Mouse (Mus musculus) urinary bladder, postnatal 36 days (tissue): ENCODE data around the gene Hectd3.

Experiments
- DNase-seq, 2 experiments: peaks; one replicate each; pipeline ENCODE4 v3.0.0; 2022; ENCODE audit warnings: low spot score in 2 of 2, mixed read lengths in 1 of 2

The Hectd3 gene

DNA sequence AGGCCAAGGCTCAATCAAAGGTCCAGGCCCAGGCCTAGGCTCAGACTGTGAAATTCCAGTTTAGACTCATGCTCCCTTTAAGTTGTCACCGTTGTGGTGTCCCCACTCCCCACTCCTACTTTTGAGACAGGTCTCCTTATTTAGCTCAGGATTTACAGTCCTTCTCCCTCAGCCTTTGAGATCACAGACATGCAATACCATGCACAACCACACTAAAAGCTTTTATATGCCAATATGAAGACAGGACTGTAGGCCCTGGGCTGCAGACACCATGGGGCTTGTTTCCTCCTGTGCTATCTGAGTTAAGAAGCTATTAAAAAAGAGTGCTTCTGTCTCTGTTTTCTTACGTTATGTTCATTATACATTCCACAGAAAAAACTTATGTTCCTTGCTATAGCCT is 22.6 kb downstream of the Hectd3 start:
- DNase-seq = no peak

DNA sequence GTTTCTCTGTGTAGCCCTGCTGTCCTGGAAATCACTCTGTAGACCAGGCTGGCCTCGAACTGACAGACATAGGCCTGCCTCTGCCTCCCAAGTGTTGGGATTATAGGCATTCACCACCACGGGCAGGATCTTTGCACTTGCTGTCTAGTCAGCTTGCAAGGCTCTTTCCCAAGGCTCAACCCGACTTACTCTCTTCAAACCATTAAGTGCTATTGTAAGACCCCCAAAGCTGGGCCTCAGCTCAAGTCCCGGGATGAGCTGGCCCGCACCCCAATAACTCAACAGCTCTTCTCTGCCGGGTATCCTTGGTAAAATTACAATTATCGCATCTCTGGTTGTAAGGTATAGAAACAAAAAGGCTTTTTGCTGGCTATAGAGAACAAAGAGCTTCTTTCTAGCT is 23.2 kb downstream of the Hectd3 start:
- DNase-seq = no peak

DNA sequence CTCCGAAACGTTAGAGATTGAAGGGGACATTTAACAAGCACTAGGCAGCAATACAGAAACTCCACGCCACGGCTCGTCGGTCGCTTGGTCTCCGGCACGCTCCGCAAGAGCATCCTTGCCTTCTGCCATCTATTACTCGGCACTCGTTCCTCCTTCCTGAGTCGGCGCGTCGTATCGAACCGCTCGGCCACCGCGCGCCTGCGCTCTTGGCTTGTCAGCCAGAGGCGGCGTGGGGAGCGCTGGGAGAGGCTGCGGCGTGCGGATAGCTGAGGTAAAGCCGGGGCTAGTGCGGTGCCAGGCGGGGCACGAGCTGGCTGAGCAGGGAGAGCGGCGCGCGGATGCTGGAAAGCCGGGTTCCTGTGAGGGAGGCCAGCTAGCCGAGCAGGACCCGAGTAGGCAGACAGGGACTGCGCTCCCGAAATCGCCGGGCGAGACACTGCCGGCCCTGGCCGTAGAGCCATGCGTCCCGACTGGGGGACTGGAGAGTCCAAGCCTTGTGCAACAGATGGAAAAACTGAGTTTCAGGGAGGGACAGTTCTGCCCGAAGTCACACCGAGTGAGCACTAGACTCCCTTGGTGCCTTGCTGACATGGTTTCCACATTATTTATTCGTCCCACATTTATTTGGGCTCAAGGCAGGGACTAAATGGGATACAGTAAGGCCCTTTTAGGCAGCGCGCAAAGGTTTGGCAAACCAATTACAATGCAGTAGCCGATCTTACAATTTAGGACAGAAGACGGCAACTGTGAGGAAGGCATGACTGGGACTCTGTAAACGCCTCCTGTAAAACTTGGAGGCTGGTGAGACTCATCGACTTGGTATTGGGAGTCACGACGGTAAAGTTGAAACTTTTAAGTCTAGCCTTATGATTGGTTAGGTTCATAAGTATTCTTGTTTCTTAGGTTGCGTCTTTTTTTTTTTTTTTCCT is 24.4 kb downstream of the Hectd3 start, which contains the start of gene Eif2b3:
Gene Eif2b3, plus strand, starts transcription at position 197 of the 929 bp plus-strand sequence.
- DNase-seq = peak; percentile 78 to 89

DNA sequence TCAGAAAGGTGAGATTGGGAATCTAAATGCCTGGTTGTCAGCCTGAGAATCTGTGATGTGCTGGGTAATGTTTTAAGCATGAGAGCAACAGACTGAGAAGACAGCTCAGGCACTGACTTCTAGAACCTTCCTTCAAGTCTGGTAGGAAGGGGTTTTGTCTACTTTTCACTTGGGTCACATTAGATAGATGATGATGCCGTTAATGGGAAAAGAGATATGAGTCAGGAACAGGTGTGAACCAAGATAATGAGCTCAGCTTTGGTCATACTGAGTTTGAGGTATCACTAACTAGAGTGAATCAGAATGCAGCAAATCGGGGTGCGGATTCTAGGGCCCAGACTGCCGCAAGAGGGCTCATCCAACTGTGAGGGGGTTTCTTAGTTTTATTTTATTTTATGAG is 28.4 kb downstream of the Hectd3 start:
- no peak for DNase-seq

DNA sequence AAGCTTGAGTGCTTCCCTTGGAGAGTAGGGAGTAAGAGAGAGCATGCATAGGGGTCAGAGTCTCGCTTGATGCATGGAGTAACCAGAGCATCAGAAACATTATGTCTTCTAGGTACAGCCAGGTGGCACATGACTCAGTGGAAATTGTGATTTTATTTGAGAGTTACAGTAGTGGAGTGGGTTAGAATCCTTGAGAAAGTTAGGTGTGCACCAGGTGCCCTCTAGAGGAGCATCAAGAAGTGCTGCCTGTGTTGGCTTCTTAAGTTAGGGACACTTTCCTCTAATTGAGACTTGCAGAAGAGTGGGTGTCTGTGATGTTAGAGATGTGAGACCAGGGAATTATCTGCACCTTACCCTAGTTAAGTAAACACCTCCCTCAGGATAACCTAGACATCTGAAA is 36.0 kb downstream of the Hectd3 start:
- no peak for DNase-seq

DNA sequence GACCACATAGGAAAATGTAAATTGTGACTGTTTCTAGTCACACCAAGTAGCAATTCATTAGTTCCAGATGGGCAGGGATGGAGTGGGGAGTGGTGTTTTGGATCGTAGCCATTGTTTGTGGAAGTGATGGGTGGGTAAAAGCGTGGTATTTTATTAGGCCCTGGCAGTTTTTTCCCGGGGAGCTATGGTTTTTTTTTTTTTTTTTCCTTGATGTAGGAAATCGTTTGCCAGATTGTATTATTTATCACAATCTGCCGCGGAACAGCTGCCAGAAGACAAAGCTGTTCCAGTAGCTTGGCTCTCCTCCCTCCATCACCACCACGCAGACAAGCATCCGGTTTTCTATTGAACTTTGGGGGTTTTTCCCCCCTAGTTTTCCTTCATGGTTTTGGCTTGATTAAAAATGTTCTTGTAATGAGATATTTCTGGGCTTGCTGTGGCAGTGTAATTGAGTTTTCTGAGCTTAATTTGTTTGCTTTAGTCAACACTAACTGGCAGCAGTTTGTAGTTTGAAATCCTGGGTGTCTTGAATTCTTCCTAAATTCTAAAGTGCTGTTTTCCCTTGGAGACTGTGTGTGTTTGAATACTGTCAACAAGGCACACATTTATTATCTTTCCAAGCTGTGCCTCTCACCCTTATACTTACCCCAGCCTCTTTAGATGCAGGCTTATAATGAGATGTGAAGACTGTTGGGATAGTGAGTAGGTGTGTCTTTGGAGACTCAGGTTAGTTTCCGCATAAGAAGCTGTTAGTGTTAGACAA is 45.0 kb downstream of the Hectd3 start:
- DNase-seq = peak in 1 of 2 experiments; percentile 15

DNA sequence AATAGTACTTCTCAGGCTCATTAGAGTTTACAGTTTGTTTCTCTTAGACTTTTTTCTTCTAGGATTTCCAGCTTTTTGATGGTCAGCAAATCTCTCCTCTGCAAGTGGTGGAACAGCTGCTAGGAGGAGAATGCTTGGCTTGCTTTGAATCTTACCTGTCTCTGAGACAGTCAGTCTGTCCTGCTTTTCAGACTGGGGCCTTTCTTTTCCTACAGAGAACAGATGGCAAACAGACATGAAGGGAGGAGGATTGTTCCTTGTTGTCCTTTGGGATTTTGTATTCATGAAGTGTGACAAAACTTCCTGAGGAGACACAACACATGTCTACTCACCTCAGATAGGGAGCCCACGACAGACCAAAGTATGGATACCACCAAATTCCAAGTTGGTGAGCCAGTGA is 45.7 kb downstream of the Hectd3 start:
- DNase-seq = no peak

DNA sequence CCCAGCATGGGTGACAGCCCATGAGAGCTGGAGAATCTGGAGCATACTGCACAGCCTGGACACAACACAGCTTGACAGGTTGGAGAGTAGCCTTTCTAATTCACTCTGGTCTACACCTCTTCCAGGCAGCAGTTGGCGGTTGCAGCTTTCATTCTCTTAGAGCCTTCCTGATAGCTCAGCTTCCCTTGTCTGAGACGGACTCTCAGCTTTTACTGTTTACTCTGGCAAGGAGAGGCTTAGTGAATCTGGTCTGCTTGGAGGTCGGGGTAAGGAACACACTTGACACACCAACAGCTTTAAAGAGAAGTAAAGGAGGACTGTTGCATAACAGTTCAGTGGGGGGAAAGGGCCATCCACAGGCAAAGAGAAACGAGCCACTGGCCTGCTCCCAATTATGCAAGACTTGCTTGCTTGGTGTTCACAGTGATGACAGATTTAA is 46.2 kb downstream of the Hectd3 start:
- DNase-seq = peak; percentile 16 to 78

DNA sequence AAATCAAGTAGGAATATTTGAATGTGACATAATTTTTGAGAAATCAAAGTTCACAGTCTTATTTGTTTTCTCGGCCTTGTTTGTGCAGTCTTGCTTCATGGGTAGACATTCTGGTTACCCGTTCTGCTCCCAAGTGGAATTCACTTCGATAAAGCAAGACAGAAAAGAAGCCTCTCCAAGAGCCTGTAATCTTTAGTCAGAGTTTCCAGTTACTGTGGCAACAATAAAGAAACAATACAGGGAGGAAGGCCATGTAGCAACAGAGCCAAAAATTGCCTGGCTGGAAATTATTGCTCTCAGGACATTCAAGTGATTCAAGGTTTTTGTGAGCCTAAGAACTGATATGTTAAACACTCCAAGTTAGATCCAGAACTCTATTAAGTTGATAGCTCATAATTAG is 53.7 kb downstream of the Hectd3 start:
- DNase-seq = peak in 1 of 2 experiments; percentile 13

DNA sequence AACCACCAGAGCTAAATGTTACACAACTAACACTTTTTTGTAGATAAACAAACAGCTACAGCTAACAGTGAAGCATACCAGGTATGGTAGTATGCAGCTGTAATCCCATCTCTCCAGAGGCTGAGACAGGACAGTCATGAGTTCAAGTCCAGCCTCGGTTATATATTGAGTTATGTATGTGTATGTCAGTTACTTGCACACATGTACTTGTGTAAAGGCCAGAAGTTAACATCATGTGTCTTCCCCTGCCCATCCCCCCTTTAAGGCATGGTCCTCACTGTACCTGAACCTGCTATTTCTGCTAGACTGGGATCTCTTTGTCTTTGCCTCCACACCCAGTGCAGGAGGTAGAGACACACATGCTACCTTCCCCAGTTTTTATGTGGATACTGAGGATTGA is 54.4 kb downstream of the Hectd3 start:
- DNase-seq = no peak

DNA sequence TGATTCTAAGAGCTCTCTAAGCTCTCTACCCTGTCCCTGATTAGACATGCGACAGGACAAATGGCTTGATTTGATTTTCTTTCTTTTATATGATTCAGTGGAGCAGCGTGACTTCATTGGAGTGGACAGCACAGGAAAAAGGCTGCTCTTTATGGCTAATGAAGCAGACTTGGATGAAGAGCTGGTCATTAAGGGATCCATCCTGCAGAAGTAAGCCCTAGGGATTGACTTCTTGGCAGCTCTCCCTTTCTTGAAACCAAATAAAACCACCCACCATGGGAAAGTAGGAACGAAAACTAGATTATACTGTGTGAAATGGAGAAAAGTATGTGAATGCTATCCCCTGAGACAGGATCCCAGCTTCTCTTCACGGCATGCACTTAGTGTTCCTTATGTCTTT is 57.5 kb downstream of the Hectd3 start:
- DNase-seq = no peak

DNA sequence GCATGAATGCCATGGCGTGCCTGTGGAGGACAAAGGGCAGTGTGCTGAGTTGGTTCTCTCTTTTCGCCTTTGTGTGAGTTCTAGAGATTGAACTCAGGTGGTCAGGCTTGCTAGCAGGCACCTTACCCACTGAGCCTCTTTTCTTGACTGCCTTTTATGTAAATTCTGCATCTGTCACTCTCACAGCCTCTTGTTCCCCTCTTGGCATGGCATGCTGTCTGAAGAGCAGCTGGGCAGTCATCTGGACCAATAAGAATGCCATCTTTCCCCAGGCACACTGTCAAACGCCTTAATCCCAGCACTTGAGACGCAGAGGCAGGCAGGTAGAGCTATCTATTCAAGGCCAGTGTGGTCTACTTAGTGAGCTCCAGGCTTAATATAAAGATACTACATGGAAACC is 58.8 kb downstream of the Hectd3 start:
- no peak for DNase-seq
